Mouse (Mus musculus): ENCODE results near the gene Uqcc1.
"Not testable (repeated sequence)": the region's sequence is repeated elsewhere in the genome, so short reads cannot be mapped to it uniquely, and the experiment has no call there.

The Uqcc1 gene

DNA sequence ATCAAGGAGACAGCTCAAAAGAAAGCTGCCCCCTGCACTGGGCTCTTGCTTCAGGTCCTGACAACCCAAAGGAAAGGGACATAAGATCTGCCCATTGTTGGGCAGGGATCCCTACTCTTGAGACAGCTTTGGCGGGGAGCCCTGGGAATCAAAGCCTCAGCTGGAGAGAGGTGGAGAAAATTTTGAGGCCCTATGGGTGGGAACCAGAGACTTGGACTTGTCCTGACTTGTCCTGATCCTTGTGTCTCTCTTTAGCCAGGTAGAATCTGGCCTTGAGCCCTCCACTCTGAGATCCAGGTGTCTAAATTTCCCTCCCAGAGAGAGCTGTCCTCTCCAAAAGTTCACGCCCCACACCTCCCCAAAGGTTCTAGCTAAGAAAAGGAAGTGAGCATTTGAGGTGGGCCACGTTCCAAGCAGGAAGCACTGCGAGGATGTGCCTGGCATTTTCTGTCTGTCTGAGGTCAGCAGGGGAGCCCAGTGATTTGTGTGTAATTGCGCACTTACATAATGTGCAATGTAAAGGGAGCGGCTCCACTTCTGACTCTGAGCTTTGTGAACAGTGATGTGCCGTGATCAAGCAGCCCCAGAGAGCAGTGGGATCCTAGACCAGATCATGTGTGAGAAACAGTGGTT is 9.9 kb upstream of the Uqcc1 start:
- in situ Hi-C loops (cut with MseI, MboI), result no loop called here

DNA sequence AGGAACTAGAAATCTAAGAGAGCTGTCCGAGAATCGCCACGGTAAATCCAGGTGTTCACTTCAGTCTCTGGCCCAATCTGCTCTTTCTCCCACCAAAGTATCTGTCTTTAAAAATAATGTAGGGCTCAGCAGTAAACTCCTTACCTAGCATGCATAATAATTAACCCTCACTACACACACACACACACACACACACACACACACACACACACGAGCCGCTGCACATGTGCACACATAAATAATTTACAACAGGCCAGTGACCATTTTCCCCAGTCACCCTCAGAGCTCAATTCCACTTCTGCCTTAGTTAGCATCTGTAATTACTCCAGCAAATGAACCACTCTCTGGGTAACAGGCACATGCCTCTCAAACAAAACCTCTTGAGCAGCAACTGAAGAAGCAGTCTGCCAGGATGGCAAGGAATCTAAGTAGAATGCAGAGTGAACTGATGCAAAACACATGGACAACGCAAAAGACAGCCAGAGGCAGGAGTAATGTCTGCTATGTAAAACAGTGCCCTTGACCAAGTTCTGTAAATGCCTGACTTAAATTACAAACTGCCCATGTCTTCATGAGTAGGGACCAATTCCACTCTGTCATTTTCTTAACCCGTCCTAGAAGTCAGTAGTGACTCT is 1.3 kb downstream of the Uqcc1 start:
- in situ Hi-C loops (cut with MseI, MboI), result no loop called here

DNA sequence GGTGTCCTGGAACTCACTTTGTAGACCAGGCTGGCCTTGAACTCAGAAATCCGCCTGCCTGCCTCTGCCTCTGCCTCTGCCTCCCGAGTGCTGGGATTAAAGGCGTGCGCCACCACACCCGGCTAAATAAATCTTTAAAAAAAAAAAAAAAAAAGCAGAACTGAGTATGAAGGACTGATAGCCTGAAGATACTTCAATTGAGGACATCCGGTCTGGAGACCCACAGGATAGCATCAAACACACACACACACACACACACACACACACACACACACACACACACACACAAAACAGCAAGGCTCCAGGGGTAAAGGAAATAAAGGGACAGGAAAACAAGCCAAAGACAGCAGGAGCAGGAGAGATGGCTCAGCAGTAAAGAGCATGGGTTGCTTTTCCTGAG is 4.9 kb downstream of the Uqcc1 start:
- in situ Hi-C loops (cut with MseI, MboI), result not testable (repeated sequence)

DNA sequence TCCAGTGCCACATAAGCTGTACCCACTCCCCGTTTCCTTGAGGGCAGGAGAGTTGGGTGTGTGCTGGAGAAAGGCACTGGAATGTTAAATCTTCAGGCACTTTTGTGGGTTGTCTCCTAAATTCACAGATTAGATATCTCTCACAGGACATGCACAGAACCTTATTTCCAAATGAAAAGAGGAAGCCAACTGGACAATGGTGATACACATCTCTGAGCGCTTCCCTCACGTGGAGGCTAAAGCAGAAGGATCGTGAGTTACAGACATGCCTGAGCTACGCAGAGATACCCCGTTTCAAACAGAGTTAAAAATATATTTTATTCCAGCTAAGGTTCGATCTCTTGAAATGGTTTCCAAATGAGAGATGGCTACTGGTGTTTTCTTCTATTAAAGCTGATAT is 7.0 kb downstream of the Uqcc1 start:
- in situ Hi-C loops (cut with MseI, MboI), result no loop called here

DNA sequence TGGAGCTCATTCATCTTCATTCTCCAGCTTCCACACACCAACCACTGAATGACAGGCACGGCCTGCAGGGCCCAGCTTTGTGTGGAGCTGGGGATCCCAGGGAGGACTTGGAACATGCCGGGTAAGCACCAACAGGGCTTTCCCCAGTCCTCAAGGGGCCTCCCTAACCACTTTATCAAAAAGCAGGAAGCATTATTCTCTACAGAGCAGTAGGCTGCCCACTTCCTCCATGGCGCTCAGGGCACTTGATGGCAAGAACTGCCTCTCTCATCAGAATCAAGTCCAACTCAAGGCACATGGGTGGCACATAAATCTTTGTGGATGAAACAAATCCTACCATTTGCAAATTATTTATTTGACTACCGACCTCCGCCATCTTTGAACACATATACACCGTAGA is 15.4 kb downstream of the Uqcc1 start:
- in situ Hi-C loops (cut with MseI, MboI), result no loop called here

DNA sequence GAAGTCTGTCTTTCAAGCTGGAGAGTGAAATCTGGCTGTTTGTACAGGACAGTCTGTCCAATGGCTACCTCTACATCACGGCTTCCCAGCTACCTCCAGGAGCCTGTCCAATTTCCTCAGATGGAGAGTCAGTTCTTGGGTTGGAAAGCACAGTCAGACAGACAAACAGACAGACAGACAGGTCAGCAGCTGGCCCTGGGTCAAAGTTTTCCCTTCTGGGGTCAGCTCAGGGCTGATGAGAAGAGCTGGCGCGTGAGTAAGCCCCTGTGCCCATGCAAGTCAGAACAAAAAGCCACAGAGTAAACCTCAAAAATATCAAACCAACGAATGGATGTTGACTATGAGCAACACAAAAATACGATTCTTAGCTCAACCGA is 26.5 kb downstream of the Uqcc1 start:
- in situ Hi-C loops (cut with MseI, MboI), result no loop called here

DNA sequence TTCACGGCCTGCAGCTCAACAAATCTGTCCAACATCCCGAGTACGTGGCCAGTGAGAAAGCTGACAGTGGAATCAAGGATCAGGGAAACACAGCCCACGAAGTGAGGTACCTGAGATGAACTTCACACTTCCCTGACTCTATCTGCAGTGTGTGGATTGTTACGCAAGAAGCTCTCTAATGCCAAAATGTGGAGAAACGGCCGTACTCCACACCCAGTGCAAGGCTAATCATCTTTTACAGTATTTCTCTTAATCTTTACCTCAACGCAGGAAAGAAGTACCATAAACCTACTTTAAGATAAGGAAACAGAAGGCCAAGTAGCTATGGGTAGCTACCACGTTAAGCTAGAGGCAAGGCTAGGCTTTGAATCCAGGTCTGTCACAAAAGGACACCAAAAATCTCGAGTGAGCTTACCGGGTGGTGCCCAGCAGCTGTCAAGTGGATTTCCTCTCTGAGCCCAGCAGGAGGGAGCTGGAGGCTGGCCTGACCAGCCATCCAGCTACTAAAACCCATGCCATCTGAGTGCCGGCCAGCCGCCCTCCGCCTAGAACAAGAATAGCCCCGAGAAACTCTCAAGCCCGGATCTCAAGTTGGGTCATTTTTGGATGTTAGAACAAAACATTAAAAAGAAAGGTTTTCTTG is 27.0 kb downstream of the Uqcc1 start:
- in situ Hi-C loops (cut with MseI, MboI), result no loop called here

DNA sequence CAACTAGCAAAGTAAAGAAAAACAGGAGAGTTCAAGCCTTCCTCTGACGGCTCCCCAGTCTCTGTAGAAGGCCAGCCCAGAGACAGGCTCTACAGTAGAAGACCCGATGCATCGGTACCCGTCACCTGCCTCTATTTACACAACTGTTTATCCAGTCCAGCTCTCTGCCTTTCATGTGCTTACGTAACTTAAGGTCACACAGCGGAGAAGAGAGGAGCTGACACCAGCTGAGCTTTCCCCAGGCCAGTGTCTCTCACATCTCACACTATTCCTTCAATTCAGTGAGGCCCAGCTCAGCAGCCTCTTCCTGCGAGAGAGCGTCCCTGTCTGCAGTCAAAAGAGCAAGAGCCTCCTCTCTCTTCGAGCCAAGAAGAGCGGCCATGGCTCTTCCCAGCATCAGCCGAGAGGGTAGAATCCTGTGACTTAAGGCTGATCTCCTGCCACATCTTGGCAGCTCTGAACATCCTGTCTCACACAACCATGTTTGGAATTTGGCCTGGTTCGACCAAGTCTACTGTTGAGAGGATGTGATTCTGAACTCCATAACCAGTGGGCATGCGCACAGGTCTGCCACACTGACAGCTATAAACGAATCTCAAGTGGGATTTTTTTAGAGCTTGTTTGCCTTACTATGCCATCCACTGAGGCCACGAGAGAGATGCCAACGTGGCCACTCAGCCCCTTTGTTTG is 34.9 kb downstream of the Uqcc1 start:
- in situ Hi-C loops (cut with MseI, MboI), result no loop called here

DNA sequence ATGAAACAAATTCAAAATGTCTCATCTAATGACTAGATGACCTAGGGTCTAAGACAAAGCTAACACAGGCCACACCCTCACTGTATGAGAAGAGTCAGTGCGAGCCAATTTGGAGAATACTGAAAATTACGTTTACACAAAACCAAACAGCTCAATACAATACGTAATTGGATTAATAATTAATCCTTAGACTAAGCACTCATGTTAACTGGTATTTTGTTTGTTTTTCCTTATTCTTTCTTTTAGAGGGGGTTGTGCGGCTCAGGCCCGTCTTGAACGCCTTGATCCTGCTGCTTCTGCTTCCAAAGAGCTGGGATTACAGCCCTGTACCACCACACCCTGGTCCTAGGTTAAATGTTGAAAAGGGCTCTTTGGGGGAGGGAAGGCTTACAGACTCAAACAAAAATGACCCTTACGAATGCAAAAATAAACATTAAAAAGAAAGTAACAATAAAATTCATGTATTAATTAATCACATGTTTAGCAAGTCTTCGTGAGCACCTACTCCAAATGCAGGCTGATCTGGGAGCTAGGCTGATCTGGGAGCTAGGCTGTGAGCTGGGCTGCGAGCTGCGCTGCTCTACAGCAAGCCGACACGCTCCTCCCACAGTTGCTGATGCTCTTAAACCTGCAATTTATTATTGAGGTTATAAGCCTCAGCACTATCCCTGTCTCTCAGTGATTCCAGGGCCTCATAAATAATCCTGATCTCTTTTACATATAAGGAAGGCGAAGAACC is 35.6 kb downstream of the Uqcc1 start:
- in situ Hi-C loops (cut with MseI, MboI), result no loop called here

DNA sequence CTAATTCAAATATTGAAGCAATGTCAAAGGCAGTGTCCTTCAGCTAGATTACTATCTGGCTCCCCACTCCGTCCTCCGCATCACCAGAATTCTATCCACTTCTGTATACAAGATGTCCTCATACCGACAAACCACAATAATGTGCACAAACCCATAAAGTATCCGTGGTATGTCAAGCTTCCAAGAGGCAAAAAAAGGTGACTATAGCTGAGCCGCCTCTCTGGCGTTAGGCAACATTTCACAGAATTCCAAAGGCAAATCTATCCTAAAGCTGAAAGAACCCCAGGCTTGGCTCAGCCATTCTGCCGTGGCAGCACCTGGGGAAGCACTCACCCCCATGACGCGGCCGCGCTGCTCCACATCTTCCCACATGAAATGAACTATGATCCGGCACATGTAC is 43.3 kb downstream of the Uqcc1 start:
- in situ Hi-C loops (cut with MseI, MboI), result no loop called here

DNA sequence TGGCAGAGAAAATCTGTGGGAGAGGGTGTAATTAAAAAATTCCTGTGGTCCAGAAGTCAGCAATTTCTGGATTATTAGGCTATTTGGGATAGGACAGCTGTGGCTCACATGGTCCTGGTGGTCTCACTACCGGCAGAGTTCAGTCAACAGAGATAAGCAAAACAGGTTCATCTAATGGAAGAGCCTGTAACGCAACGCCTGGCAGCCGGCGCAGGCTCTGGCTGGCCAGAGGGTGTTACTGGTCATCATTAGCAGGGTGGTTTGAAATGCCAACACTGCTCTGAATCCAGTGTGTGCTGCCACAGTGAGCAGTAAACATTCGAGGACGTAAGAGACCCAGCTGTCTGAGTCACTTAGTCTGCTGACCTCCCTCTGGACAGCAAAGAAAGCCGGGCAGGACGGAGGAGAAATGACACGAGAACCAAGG is 44.8 kb downstream of the Uqcc1 start:
- in situ Hi-C loops (cut with MseI, MboI), result no loop called here

DNA sequence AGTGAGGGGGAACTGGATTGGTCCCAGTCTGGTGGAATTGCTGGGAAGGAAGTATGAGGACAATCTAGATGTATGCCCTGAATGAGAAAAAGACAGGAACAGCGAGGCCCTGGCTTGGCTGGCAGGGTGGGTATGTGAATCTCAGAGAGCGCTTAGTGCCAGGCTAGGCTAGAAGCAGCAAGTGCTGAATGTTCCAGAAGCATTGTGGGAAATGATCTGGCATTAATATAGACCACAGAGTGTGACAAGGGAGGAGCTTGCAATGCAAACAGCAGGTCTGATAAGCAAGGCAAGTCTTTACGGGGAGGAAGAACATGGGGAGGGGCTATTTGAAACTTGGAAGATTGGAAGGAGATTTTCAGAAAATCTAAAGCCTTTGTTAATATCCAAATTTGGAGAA is 48.0 kb downstream of the Uqcc1 start:
- in situ Hi-C loops (cut with MseI, MboI), result no loop called here

DNA sequence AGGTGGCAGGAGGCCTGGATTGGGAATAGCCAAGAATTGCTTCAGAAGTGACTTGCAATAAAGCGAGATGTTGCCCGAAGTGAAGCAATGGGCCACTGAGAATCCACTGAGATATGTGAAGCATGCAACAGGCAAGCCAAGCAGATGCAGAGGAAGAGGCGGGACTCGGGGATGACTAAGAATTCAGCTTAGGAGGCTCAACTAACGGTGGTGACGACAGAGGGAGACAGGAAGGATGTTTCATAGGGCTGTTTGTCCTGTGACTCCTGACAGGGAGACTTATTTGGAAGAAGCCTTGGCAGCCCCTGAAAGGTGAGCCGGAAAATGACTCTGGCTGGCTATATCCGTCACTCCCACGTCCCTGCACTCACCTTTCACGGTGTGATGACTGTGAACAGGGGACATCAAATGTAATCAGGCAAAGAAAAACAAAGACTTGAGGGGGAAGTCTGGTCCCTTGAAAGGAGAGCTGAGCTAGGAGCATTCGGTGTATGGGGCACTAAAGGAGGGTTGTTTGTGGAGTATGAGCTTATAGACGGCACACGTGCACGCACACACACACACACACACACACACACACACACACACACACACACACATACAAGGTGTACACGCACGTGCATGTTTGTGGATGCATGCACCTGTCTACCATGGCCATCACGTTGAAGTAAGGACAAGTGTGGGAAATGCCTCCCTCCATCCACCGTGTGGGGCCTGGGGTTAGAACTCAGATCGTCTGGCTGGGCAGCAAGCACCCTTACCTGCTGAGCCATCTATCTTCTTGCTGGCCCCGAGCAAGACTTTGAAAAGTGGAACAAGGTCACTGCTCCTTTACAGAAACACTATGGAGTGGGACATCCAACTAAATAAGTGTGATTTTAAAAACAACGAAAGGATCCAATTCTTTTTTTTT is 50.9 kb downstream of the Uqcc1 start:
- in situ Hi-C loops (cut with MseI, MboI), result no loop called here

DNA sequence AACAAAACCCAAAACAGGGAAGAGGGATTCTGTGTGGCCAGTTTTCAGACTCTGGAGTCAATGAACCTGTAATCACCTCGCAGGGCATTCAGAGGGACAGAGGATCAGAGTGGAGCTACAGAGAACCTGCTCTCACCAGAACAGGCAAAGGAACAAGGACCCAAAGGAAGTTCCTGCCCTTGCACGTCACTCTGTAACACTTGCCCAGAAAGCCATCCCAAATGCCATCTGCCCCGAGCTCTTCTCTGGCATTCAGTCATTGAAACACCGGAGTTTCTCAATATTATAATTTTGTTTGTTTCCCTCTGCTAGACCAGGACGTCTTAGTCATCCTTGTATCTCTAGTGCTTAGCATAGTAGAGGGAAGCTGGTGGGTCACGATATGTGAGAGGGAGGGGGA is 56.5 kb downstream of the Uqcc1 start:
- in situ Hi-C loops (cut with MseI, MboI), result no loop called here

DNA sequence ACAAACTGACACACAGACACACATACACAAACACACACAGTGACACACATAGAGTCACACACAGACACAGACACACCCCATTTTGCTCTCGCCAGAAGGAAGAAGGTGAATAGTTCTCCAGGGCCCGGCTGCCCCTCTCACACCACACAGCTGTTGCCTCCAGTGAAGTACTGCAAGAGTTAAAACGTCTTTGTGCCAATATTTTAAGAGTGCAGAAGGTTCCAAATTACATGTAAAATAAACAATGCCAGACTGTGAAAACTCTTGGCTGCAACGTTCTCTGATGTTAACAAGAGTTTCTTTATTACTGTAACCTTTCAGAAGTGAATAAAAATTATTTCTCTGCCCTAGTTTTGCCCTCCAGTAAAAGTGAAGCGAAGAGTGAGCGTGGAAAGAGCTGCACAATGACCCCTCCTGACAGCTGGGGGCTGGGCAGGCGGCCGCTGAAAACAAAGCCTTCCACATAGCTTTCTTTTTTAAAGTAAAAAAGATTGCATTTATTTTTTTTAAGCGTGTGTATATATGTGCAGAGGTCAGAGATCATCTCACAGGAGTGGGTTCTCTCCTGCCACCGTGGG is 57.1 kb downstream of the Uqcc1 start:
- in situ Hi-C loops (cut with MseI, MboI), result no loop called here

DNA sequence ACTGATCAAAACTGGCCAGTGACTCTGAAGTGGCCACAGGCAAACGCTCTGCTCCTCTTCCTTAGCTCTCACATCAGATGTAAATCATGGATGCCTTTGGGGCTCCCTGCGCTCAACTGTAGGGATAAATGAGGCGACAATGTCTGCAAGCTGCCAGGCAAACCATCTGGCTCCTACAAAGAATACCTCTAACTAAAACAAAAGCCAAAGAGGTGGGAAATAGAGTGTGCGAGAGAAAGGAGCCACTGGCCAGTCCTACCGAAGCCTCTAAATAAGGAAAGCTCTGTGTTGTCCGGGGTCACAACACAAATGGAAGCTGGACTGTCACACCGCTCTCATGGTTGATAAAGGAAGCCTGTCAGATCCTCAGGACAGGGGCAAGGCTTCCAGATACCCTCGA is 57.6 kb downstream of the Uqcc1 start:
- in situ Hi-C loops (cut with MseI, MboI), result no loop called here

DNA sequence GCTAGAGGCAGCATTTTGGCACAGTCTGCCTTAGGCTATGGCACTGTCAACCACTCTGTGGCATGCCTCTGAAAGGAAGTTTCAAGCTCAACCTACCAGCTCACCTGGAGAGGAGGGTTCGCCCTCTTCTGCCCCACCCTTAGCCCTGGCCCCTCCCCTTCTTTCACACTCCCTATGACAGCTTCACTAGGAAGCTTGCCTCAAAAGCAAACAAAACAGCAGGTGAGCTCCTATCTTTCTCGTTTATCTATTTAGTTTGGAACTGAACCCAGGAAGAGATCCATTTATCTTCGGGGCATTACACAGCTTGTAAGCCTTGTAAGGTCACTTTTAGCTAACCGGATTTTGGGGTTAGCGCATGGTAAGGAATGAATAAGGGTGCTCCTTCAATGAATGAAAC is 60.3 kb downstream of the Uqcc1 start:
- in situ Hi-C loops (cut with MseI, MboI), result no loop called here

DNA sequence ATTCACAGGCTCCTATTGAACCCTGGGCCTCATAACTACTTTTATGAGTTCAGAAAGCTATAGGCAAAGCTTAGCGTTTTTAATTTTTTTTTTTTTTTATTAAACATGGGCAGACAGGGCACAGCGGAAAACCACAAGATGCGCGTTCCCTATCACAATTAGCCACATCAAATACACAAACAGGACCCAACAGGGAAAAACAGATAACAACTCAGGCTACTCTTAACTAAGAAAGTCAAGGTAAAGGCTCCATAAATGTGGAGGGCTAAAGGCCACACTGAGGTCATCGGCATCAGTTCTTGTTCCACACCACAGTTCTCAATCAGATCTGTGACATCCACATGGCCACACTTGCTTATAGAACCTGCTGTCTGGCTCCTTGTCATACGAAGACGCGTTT is 61.8 kb downstream of the Uqcc1 start:
- in situ Hi-C loops (cut with MseI, MboI), result no loop called here

DNA sequence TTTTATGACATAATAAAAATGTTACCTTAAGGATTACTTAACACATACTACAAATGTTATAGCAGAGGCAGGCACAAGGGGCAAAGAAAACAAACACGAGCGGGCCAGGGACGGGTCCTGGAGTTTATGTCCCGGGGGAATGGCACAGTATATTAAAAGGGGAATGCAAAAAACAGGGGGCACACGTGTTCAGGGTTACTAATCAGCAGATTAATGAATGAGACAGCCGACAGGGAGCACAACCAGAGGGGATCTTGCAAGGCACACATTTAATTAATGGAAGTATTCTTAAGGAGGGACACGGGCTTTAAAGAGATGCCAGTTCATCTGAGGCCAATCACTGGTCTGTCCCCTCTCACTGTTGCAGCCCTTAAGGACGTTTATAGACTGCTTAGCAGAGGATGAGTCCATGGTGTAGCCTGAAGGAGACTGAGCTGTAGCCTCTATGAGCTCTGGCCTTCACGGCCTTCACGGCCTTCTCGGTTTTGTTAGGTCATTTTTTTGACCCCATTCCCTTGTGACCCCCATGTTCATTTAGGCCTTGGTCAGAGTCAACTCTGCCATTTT is 66.7 kb downstream of the Uqcc1 start:
- in situ Hi-C loops (cut with MseI, MboI), result no loop called here

DNA sequence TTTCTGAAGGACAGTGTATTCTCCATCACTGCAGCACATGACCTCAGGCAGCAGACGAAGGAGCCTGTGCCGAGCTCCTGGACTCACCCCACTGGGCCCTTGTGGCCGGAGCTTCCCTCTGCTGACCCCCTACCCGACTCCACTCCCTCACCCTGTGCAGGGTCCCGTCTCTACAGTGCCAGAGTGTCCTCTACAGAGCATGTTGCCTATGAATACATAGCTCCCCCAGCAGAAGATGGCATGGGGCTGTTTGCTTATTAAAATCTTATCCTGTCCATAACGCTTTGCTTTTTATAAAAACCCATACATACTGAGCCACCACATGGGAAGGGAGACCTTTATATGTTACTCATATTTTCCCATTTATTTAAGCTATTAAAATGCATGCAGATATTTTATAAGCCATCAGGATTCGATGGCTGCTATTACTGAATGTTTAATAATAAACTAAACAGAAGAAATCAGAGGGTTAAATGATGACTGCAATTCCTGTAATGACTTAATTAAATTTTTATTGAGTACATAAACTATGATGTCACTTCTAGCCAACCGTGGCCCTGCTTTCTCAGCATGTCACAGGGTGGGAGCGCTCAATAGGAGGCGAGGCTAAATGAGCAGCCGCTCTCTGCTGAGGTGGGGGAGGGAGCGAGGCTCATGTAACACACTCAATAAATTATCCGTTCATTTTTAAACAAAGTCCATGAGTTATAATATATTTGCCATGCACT is 67.4 kb downstream of the Uqcc1 start:
- in situ Hi-C loops (cut with MseI, MboI), result no loop called here
